Mouse (Mus musculus) gonadal fat pad, adult 2 months (tissue): ENCODE measurements around the gene Tram2. TPM values are rescaled to one million over a fixed set of nuclear protein-coding genes. Genes with fewer than 3 reads are reported as not detected.

ENCODE experiments used
- DNase-seq: peaks from one replicate; pipeline ENCODE4 v3.0.0-alpha.2; 2012; ENCODE audit warnings: low read depth
- polyA plus RNA-seq: library from polyadenylated mRNA; depleted of rRNA; stranded (reverse); fragments of >200 nt; gene quantifications from 2 replicates; pipeline ENCODE4 v1.2.3, GENCODE M21; 2012; rRNA removed

Tram2 gene
- polyA plus RNA-seq, 1 experiment: 6.6 TPM

DNA sequence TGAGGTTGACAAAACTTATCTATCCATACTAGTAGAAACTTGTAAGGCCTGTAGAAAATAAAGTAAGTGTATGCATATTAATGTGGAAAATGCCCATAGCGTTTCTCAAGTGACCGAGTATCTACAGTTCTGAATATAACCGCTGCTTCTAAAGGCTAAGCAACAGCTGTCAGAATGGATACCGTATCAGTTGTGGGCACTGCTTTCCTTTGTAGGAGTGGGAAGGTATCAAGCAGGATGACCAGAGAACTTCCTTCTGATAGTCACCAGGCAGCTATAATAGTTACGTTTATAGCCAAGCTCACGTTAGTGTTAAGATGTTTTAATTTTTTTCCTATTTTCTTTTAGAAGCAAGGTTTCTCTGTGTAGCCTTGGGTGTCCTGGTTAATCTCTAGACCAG, 105.6 kb downstream of the Tram2 start:
- DNase-seq: no peak

DNA sequence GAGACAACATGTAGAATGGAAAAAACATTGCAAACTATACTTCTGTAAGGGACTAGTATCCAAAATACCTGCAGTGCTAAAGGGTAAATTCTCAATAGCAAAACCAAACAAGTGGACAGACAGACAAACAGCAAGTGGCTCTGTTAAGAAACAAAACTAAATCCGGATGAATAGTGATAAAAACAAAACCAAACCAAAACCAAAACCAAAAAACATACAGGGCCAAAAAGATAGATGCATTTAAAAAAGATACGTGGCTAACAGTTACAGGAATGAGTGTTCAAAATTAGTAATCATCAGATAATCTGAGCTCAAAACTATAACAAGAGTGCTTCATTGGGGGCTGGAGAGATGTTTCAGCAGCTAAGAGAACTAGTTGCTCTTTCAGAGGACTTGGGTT, 109.4 kb downstream of the Tram2 start:
- no peak for DNase-seq

DNA sequence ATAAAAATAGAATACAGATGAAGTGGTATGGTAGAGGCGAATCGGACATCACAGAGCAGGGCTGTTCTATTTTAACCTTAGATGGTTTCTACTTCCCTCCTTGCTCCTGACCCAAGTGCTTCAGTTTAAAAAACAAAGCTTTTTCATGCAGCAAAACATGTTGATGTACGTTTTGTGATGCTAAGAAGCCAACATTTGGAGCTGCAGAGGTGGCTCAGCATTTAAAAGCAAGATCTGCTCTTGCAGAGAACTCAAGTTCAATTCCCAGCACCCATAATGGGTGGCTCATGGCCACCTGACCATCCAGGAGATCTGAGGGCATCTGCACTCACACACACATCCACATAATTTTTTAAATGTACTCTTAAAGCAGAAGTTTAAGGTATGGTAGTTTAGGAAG, 124.2 kb downstream of the Tram2 start:
- DNase-seq: no peak

DNA sequence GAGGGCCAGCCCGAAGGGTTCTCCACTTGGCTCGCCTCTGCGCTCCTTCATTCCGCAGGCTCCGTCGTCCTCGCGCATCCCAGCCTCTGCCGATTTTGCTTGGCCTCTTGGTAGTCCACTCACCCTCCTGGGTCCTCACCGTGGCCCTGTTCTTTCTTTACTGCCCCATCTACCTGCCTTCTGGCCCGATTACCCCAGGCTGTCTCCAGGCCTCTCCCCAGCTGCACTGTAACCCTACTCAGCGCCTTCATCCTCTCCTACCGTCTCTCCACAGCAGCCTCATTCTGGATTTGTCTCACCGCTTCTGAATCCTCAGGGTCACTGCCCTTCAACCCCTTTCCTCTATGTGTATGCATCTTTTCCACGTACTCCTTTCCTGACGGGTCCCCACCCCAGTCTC, 127.2 kb downstream of the Tram2 start:
- DNase-seq: no peak

DNA sequence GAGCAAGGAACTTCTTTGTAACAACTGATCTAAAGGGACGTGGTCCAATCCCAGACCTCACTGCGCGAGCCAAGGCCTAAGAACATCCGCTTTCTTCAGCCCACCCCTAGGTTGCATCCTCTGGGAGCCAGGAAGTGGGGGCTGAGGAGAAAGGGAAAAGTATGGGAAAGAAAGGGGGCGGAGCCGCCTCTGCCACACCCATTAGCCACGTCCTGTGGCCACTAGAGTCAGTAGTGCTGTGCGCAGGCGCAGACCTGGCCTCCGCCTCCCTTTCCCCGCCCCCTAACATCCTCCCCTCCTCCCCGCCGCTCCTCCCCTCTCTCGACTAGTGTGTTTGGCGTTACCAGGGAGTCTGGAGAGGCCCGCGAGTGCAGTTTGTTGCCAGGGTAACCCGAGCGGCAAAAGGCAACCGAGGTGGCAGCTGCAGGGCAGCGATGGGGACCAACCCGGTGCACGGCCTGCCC, 127.7 kb downstream of the Tram2 start, which contains the start of gene Efhc1:
Gene Efhc1 (plus strand): TSS at position 327 of the 464 bp plus-strand sequence.
- DNase-seq: peak; percentile 40

Other genes with a start within 250 kb of the Tram2 start
- 2.5 and 2.7 TPM in 2 replicates for gene Paqr8, start 188.6 kb downstream of the Tram2 start, polyA plus RNA-seq
- 6.9 and 7.5 TPM in 2 replicates for gene Efhc1, start 127.6 kb downstream of the Tram2 start, polyA plus RNA-seq
- 7.5 and 10.3 TPM in 2 replicates for gene Tmem14a, start 139.3 kb upstream of the Tram2 start, polyA plus RNA-seq
- gene Gsta3, start 161.4 kb upstream of the Tram2 start, polyA plus RNA-seq: 71.2 and 78.3 TPM in 2 replicates